Mouse (Mus musculus) MEL-GATA-1-ER (cell line): ENCODE results near the gene Dars.

Experiments
- DNase-seq: peaks from one replicate; pipeline ENCODE4 v3.0.0-alpha.2; 2012; ENCODE audit warnings: low read depth; ENCODE audit errors: extremely low read depth

The Dars gene

GRCm38 (mm10) chr1:128416584-128417532, at the start of gene Dars:
Gene Dars, minus strand, starts transcription at chr1:128417368.
- peak; percentile 75 for DNase-seq

GRCm38 (mm10) chr1:128466828-128467227, 49.7 kb upstream of the Dars start:
- DNase-seq, result no peak

- DNase-seq, result no peak
Measured at GRCm38 (mm10) chr1:128463478-128463877, 46.3 kb upstream of the Dars start.

- no peak for DNase-seq
Measured at GRCm38 (mm10) chr1:128462389-128462788, 45.2 kb upstream of the Dars start.

GRCm38 (mm10) chr1:128460780-128461179, 43.6 kb upstream of the Dars start:
- no peak for DNase-seq

- DNase-seq, result no peak
Measured at GRCm38 (mm10) chr1:128459439-128459838, 42.3 kb upstream of the Dars start.

GRCm38 (mm10) chr1:128459011-128459410, 41.8 kb upstream of the Dars start:
- no peak for DNase-seq

- DNase-seq, result no peak
Measured at GRCm38 (mm10) chr1:128456844-128457445, 39.8 kb upstream of the Dars start.

- DNase-seq, result no peak
Measured at GRCm38 (mm10) chr1:128456271-128456670, 39.1 kb upstream of the Dars start.

GRCm38 (mm10) chr1:128452210-128452609, 35.0 kb upstream of the Dars start:
- no peak for DNase-seq

- no peak for DNase-seq
Measured at GRCm38 (mm10) chr1:128451183-128451582, 34.0 kb upstream of the Dars start.

GRCm38 (mm10) chr1:128447206-128447902, 30.2 kb upstream of the Dars start:
- peak; percentile 61 for DNase-seq

- peak; percentile 50 for DNase-seq
Measured at GRCm38 (mm10) chr1:128443890-128444839, 27.0 kb upstream of the Dars start.

GRCm38 (mm10) chr1:128441129-128441473, 23.9 kb upstream of the Dars start:
- no peak for DNase-seq

- no peak for DNase-seq
Measured at GRCm38 (mm10) chr1:128440386-128441128, 23.4 kb upstream of the Dars start.

GRCm38 (mm10) chr1:128439618-128440017, 22.4 kb upstream of the Dars start:
- DNase-seq, result no peak

GRCm38 (mm10) chr1:128438526-128438925, 21.4 kb upstream of the Dars start:
- no peak for DNase-seq

- no peak for DNase-seq
Measured at GRCm38 (mm10) chr1:128437276-128437675, 20.1 kb upstream of the Dars start.

- DNase-seq, result peak; percentile 28
Measured at GRCm38 (mm10) chr1:128436015-128436414, 18.8 kb upstream of the Dars start.

GRCm38 (mm10) chr1:128435551-128435950, 18.4 kb upstream of the Dars start:
- no peak for DNase-seq
